Mouse (Mus musculus): Measurements from ENCODE around the gene Npc2. TPM values are rescaled to one million over a fixed set of nuclear protein-coding genes. Genes with fewer than 3 reads are reported as not detected.

Npc2 gene
- polyA plus RNA-seq (2015; fragmentation: Nextera tagmentation; extraction: Ambion mirVana) = 29.7 and 30.0 TPM in 2 replicates

GRCm38 (mm10) chr12:84772726-84773441 lies at the start of gene Npc2, which contains the start of gene Isca2:
Gene Npc2, minus strand, starts transcription at chr12:84773152.
Gene Isca2, plus strand, starts transcription at chr12:84773251.
- peak within 1 kb of the TSS; percentile 95 for H3K4me3 ChIP-seq (ENCODE audit: low read depth, low read length)
- H3K4me2 ChIP-seq (ENCODE audit: low read depth, low read length) = peak within 1 kb of the TSS; percentile 90
- H3K27ac ChIP-seq (ENCODE audit: low read depth) = peak within 1 kb of the TSS; percentile 97
- no peaks in the 10 kb centered on the region for H3K9me3 ChIP-seq (ENCODE audit: low read length)
- ATAC-seq = peak; percentile 99
- peak within 1 kb of the TSS; percentile 90 for H3K9ac ChIP-seq (replicated peaks)
- H3K4me1 ChIP-seq (ENCODE audit: insufficient read depth) = peaks cover 45% of the 10 kb centered on the region
- peaks cover 6% of the 10 kb centered on the region; the same call in 1 of the 2 replicates for H3K36me3 ChIP-seq (replicated peaks; ENCODE audit: insufficient read depth, low read length)
- TF ChIP-seq CTCF (IDR thresholded peaks at IDR 0.05; ENCODE audit: low read depth) (no peak), EP300 (IDR thresholded peaks at IDR 0.05; ENCODE audit: low read depth) (peak; percentile 64)
- WGBS (ENCODE audit: insufficient replicate concordance) = 1% methylated on average over 50 of the region's 50 CpGs
- peak; percentile 98 for DNase-seq
- no peaks in the 10 kb centered on the region for H3K27me3 ChIP-seq (ENCODE audit: insufficient read depth, low read length)

GRCm38 (mm10) chr12:84819236-84820168 lies 46.5 kb upstream of the Npc2 start:
- Histone ChIP-seq H3K9me3 (ENCODE audit: low read length) (no peaks in the 10 kb centered on the region), H3K4me2 (ENCODE audit: low read depth, low read length) (no peak overlapping the region), H3K4me3 (ENCODE audit: low read depth, low read length) (no peak overlapping the region), H3K4me1 (ENCODE audit: insufficient read depth) (0 out of 2 replicates have a peak, but pooled peaks cover 7% of the 10 kb centered on the region), H3K36me3 (replicated peaks; ENCODE audit: insufficient read depth, low read length) (no peaks in the 10 kb centered on the region), H3K27ac (ENCODE audit: low read depth) (peak overlapping the region; percentile 70), H3K27me3 (ENCODE audit: insufficient read depth, low read length) (no peaks in the 10 kb centered on the region), H3K9ac (replicated peaks) (no peak overlapping the region)
- 74% methylated on average over 13 of the region's 13 CpGs for WGBS (ENCODE audit: insufficient replicate concordance)
- TF ChIP-seq EP300 (IDR thresholded peaks at IDR 0.05; ENCODE audit: low read depth) (peak; percentile 96), CTCF (IDR thresholded peaks at IDR 0.05; ENCODE audit: low read depth) (no peak)
- ATAC-seq (peak; percentile 100), DNase-seq (peak; percentile 28)

- Histone ChIP-seq H3K27ac (ENCODE audit: low read depth) (peak overlapping the region; percentile 70), H3K9ac (replicated peaks) (no peak overlapping the region), H3K9me3 (ENCODE audit: low read length) (no peaks in the 10 kb centered on the region), H3K4me3 (ENCODE audit: low read depth, low read length) (no peak overlapping the region), H3K4me2 (ENCODE audit: low read depth, low read length) (no peak overlapping the region), H3K4me1 (ENCODE audit: insufficient read depth) (0 out of 2 replicates have a peak, but pooled peaks cover 7% of the 10 kb centered on the region), H3K36me3 (replicated peaks; ENCODE audit: insufficient read depth, low read length) (no peaks in the 10 kb centered on the region), H3K27me3 (ENCODE audit: insufficient read depth, low read length) (no peaks in the 10 kb centered on the region)
- DNase-seq = no peak
- ATAC-seq = no peak
- no peak for TF ChIP-seq EP300 (IDR thresholded peaks at IDR 0.05; ENCODE audit: low read depth)
- TF ChIP-seq CTCF (IDR thresholded peaks at IDR 0.05; ENCODE audit: low read depth) = peak; percentile 51
- WGBS (ENCODE audit: insufficient replicate concordance) = 63% methylated on average over 4 of the region's 4 CpGs
These were observed 45.5 kb upstream of the Npc2 start for GRCm38 (mm10) chr12:84818496-84818895.

GRCm38 (mm10) chr12:84814663-84815325 lies 41.8 kb upstream of the Npc2 start:
- no peaks in the 10 kb centered on the region for H3K36me3 ChIP-seq (replicated peaks; ENCODE audit: insufficient read depth, low read length)
- no peak overlapping the region for H3K4me3 ChIP-seq (ENCODE audit: low read depth, low read length)
- no peak for TF ChIP-seq EP300 (IDR thresholded peaks at IDR 0.05; ENCODE audit: low read depth)
- no peak for TF ChIP-seq CTCF (IDR thresholded peaks at IDR 0.05; ENCODE audit: low read depth)
- DNase-seq (no peak), ATAC-seq (no peak)
- 56% methylated on average over 3 of the region's 3 CpGs for WGBS (ENCODE audit: insufficient replicate concordance)
- no peaks in the 10 kb centered on the region for H3K9me3 ChIP-seq (ENCODE audit: low read length)
- H3K4me1 ChIP-seq (ENCODE audit: insufficient read depth) = 0 out of 2 replicates have a peak, but pooled peaks cover 4% of the 10 kb centered on the region
- no peaks in the 10 kb centered on the region for H3K27me3 ChIP-seq (ENCODE audit: insufficient read depth, low read length)
- no peak overlapping the region for H3K27ac ChIP-seq (ENCODE audit: low read depth)
- no peak overlapping the region for H3K9ac ChIP-seq (replicated peaks)
- no peak overlapping the region for H3K4me2 ChIP-seq (ENCODE audit: low read depth, low read length)

GRCm38 (mm10) chr12:84813773-84814172 lies 40.8 kb upstream of the Npc2 start:
- ATAC-seq (no peak), DNase-seq (no peak)
- no peak overlapping the region for H3K4me2 ChIP-seq (ENCODE audit: low read depth, low read length)
- no peaks in the 10 kb centered on the region for H3K9me3 ChIP-seq (ENCODE audit: low read length)
- 56% methylated on average over 7 of the region's 7 CpGs for WGBS (ENCODE audit: insufficient replicate concordance)
- H3K4me3 ChIP-seq (ENCODE audit: low read depth, low read length) = no peak overlapping the region
- H3K27me3 ChIP-seq (ENCODE audit: insufficient read depth, low read length) = no peaks in the 10 kb centered on the region
- TF ChIP-seq CTCF (IDR thresholded peaks at IDR 0.05; ENCODE audit: low read depth) (peak; percentile 40), EP300 (IDR thresholded peaks at IDR 0.05; ENCODE audit: low read depth) (no peak)
- H3K9ac ChIP-seq (replicated peaks) = no peak overlapping the region
- no peaks in the 10 kb centered on the region for H3K4me1 ChIP-seq (ENCODE audit: insufficient read depth)
- no peak overlapping the region for H3K27ac ChIP-seq (ENCODE audit: low read depth)
- H3K36me3 ChIP-seq (replicated peaks; ENCODE audit: insufficient read depth, low read length) = no peaks in the 10 kb centered on the region
